Mouse (Mus musculus): ENCODE results near the gene Phf21a.

DNA sequence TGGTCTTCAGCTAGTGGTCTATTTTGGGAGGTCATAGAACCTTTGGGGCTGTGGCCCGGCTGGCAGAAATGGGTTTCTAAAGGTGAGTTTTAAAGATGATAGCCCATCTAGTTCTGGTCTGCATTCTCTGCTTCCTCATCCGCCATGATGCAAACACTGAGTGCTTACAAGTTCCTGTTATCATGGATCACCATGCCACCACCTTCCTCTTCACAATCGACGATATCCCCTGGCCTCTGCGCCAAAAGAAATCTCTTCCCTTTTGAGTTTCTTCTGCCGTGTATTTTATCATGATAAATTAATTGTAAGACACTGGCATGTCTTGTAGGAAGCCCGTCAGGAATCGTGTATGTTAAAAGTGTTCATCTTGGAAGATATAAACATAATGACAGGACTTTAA lies 32.4 kb downstream of the Phf21a start:
- TF ChIP-seq CTCF (IDR thresholded peaks at IDR 0.05; ENCODE audit: low read depth), result no peak
- TF ChIP-seq EP300 (optimal IDR thresholded peaks at IDR 0.05), result no peak

All from stomach, postnatal 0 days (tissue).